Mouse (Mus musculus): Measurements from ENCODE around the gene Lhfpl5. TPM values are rescaled to one million over a fixed set of nuclear protein-coding genes. Genes with fewer than 3 reads are reported as not detected.
"Not testable (repeated sequence)": the region's sequence is repeated elsewhere in the genome, so short reads cannot be mapped to it uniquely, and the experiment has no call there.

Lhfpl5 gene
- total RNA-seq (2015) = not detected in 2 replicates
- not detected in 2 replicates for total RNA-seq (2017)

DNA sequence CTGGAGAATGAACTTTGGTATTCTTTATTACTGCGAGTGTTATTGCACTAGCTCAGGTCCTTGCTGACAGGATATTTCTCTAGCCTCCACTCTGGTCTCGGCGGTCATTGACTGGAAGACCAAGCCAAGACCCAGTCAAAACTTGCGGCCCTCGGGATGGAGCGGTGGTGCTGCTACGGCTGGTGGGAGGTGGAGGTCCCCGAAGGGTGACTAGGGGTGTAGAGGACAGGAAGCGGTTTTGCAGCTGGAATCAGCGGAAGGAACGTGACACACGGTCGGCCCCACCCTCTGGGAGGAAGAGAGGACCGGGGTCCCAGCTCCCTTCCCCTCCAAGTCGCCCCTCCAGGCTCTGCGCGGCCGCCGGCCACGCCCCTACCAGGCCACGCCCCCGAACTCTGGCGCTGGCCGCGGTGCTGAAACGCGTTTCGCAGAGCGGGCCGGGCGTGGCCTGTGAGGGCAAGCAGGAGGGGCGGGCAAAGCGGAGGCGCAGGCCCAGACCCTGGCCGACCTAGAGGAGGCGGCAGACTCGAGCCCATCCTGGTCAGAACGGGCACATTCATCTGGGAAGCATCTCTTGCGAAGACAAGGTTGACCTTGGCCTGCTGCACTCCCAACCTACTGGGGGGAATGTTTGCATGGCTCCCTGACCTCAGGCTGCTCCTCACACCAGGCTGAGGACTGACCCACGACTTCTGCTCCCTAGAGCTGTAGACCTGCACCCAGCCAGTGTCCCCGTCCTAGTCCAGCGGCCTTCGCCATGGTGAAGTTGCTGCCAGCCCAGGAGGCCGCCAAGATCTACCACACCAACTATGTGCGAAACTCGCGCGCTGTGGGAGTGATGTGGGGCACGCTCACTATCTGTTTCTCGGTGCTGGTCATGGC is at the start of gene Lhfpl5:
Lhfpl5 (plus strand) TSS at position 398 of the 882 bp plus-strand sequence.
- ATAC-seq (ENCODE audit: poor library complexity, severe bottlenecking) = peak; percentile 52; the same call in 1 of the 2 replicates

DNA sequence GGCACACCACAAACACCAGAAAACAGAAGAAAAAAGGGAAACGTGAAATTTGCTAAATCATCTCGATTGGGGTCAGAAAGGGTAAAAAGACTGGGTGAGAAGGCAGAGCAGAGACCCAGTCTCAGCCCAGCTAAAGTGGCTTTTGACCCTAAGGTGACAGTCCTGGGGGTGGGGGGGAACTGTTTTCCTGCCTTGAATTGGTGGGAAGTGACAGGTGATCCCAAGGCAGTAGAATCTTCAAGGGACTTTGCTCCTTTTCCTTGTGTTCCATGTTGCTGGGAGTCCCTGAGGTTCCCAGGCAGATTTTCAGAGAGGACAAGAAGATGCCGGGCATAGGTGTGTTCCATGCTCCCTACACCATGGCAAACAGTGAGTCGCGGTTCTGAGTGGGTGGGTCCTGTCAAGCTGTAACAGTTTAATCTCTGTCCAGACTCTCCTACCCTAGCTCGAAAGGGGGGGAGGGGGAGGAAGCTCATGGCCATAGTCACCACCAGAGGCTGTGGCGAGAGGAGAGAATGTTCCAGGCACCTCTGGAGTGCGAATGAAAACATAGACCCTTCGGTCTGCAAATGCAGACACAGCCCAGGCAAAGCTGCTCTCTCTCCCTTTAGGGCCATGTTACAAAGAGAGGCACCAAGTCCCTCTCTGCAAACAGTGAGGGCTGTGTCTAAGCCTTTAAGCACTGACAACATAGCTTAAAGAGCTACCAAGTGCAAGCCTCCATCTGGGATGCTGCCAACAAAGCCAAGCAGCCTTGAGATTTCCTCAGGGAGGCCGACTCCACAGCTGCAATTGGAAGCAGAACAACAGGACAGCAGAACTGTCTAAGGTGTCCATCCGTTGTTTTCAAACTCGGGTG is 48.0 kb upstream of the Lhfpl5 start:
- no peak for ATAC-seq (ENCODE audit: poor library complexity, severe bottlenecking)

DNA sequence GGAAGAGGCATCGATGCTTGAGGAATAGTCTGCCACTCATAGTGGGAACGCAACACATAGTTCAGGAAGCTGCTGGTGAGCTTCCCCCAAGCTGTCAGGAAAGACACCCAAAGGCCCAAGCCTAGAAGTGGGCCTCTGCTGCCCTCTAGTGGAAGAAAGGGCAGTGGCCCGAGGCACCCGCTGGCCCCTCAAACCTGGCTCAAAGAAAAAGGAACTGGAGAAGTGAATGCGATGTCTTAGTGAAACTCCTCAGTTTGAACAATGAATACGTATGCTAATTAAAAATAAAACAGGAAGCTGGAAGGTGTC is 47.4 kb upstream of the Lhfpl5 start:
- ATAC-seq (ENCODE audit: poor library complexity, severe bottlenecking) = peak; percentile 74

DNA sequence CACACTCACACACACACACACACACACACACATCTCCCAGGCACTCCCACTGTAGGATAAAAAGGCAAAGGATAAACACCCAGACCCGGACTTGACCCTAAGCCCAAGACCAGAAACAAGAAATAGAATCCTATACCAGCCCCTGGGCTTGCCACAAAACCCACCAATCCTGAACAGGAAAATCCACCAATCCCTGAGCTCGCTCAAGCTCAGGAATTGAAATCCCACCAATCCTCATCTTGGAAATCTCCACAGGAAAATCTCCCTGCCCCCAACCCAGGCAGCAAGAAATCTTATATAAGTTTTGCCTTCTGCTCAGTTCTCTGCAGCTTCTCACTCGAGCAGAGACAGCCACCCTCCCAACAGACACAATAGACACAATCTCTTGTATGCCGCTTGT is 46.3 kb upstream of the Lhfpl5 start:
- no peak for ATAC-seq (ENCODE audit: poor library complexity, severe bottlenecking)

DNA sequence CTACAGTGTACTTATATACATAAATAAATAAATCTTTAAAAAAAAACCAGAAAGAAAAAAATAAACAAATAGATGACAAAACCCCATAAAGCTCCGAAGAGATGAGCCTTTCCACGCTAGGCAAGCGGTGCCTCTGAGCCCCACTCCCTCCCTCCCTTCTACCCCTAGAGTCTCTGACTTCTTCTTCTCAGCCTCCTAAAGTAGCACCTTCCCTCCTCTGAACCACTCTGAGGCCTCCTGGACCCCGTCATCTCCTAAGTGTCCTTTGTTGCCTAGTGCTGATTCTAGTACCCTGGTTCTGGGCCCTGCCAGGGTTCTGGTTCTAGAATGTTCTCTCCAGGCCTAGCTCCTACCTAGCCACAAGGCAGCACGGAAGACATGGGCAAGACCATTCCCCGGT is 44.9 kb upstream of the Lhfpl5 start, which contains the start of gene Armc12:
Armc12 (plus strand) TSS at position 301 of the 400 bp plus-strand sequence.
- no peak for ATAC-seq (ENCODE audit: poor library complexity, severe bottlenecking)

DNA sequence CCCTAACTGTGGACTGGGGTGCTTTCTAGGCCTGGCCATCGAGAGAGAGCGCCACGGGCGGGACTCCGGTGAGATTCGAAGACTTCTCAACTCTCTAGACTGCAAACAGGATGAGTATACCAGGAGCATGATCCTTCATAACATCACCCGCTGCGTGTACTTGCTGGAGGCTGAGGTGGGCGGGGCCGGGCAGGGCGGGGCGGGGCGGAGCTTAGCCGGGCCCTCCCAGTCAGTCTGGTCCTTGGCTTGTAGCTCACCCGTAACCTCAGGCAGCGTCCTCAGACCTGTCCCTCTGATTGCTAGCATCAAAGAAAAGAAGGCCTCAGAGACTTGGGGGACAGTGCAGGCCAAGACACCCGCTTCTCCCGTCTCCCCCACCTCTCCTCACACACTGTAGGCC is 43.5 kb upstream of the Lhfpl5 start:
- ATAC-seq (ENCODE audit: poor library complexity, severe bottlenecking) = peak; percentile 59

DNA sequence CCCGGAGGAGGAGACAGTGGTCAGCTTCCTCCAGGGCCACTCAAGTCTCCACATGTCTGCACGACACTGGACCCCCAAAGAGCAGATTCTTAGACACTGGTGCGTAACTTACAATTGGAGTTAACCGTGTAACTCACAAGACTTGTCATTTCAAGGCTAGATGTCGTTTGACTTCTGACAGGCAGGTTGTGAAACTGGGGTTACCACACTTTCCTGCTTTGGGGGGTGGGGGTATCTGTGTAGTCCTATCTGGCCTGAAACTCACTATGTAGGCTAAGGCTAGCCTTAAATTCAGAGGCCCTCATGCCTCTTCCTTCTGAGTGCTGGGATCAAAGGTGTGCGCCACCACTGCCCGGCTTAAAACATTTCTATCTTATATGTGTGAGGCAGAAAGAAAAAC is 42.9 kb upstream of the Lhfpl5 start:
- peak; percentile 22; the same call in 1 of the 2 replicates for ATAC-seq (ENCODE audit: poor library complexity, severe bottlenecking)

DNA sequence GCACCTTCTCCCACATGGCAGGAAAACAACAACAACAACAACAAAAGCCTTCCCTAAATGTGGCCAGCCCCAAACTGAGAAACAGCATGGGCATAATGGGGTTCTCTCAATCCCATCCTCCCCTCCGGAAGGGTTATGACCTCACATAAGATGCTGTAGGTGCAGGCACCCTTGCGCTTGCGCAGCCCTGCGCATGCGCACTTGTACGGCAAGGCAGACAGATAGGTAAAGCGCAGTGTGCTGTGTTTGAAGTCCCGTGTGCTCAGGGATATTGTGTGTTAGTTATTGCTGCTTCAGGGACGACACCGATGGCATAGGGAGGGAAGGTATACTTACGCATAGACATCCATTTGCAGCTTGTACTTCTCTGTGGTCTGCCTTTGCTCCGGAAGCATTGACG is 42.1 kb upstream of the Lhfpl5 start:
- no peak for ATAC-seq (ENCODE audit: poor library complexity, severe bottlenecking)

DNA sequence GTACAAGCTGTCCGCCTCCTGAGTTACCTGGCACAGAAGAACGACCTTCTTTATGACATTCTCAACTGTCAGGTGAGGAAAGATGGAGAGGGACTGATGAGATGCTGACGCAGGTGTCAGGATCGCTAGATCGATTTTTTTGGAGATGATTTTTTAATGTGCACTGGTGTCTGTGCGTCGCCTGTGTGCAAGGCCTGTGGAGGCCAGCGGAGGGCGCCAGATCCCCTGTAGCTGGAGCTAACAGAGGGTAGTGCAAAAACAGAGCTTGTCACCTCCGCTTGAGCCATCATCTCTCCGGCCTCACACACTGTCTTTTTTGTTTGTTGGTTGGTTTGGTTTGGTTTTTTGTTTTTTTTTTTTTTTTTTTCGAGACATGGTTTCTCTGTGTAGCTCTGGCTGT is 37.6 kb upstream of the Lhfpl5 start:
- no peak for ATAC-seq (ENCODE audit: poor library complexity, severe bottlenecking)

DNA sequence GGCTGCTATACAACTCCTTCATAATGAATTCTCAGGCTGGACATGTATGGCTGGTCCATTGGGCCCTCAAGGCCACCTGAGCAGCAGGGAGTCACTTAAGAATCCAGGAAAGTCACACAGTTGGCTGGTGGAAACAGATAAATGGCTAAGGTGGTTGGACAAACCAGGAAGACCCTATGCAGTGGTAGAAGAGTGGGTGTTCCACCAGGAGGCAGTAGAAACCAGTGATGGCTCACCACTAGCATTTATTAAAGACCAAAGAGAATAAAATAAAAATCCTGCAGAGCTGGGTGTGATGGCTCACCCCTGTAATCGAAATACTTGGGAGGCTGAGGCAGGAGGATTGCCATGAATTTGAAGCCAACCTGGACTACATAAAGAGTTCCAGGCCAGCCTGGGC is 28.5 kb upstream of the Lhfpl5 start:
- no peak for ATAC-seq (ENCODE audit: poor library complexity, severe bottlenecking)

DNA sequence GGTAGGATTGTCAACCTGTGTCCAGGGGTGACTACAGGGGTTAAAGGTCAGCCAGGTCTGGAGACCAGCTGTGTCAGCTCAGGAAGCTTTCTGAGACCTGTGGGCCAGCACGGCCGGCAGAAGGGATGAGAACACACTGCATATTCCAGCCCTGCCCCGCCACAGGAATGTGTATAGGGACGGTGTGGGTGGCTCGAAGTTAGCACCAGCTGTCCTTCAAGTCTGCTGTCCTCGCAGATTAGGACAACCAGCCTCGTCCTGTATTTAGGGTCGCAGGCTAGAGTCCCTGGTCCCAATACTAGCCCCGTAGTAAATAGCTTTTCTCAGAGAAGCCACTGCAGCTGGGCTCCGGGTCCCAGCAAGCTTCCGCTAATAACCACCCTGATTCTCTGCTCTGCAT is 26.9 kb upstream of the Lhfpl5 start:
- ATAC-seq (ENCODE audit: poor library complexity, severe bottlenecking) = no peak

DNA sequence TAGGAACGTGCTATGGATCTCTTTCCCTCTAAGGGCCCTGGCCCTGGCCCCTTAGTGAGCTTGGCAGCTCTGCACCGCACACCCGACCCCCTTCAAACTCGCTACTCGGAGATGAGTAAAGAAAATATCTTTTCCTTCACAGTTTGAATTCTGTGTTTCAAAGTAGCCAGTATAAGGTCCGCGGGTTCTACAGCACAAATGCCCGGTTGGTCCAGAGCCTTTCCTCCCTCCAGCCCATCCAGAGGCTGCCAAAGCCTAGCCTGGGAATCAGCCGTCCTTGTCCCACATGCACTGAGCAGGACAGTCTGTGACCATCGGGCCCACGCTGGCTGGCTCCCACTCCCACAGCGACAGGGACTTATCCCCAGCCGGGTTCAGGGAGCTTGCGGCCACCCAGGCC is 26.3 kb upstream of the Lhfpl5 start, which contains the start of gene Clpsl2:
Clpsl2 (plus strand) TSS at position 301 of the 400 bp plus-strand sequence.
- no peak for ATAC-seq (ENCODE audit: poor library complexity, severe bottlenecking)

DNA sequence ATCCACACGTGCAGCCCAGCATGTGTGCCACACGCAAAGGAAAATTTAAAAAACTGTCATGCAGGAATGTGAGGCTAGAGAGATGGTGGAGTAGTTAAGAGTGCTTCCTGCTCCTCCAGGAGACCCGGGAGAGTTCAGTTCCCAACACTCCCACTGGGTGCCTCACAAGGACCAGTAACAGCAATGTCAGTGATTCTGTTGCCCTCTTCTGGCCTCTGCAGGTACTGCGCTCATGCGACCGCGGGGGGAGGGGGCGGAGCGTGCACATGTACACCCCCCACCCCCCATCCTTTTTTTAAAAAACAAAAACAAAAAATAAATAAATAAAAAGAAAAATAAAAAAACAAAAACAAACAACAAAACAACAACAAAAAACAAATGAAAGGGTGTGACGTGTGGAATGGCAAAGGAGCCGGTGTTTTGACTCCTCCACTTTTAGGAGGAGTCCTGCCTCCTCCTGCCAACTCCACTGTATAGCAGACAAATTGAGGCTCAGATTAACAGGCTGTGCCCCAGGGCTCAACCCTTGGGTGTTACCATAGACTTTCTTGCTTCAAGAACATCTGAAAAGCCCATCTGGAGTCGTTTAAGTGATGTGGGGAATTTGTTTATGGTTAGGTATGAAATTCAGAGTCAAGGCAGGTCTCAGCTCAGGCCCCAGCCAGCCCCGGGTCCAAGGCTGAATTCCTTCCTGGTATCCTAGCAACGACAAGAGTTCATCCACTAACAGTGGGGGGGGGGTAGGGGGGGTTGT is 22.2 kb upstream of the Lhfpl5 start:
- peak; percentile 87 for ATAC-seq (ENCODE audit: poor library complexity, severe bottlenecking)

DNA sequence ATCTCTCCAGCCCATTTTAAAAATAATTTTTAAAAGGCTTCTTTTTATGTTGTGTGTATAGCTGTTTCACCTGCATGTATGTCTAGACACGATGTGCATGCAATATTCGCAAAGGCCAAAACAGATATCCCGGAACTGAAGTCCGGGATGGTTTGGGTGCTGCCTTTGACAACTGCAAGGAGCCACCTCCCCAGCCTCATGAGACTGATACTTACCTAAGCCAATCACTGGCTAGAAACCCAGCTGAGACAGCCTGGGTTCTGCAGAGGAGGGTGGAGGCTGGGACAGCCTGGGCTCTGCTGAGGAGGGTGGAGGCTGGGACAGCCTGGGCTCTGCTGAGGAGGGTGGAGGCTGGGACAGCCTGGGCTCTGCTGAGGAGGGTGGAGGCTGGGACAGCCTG is 21.4 kb upstream of the Lhfpl5 start:
- ATAC-seq (ENCODE audit: poor library complexity, severe bottlenecking) = not testable (repeated sequence)

DNA sequence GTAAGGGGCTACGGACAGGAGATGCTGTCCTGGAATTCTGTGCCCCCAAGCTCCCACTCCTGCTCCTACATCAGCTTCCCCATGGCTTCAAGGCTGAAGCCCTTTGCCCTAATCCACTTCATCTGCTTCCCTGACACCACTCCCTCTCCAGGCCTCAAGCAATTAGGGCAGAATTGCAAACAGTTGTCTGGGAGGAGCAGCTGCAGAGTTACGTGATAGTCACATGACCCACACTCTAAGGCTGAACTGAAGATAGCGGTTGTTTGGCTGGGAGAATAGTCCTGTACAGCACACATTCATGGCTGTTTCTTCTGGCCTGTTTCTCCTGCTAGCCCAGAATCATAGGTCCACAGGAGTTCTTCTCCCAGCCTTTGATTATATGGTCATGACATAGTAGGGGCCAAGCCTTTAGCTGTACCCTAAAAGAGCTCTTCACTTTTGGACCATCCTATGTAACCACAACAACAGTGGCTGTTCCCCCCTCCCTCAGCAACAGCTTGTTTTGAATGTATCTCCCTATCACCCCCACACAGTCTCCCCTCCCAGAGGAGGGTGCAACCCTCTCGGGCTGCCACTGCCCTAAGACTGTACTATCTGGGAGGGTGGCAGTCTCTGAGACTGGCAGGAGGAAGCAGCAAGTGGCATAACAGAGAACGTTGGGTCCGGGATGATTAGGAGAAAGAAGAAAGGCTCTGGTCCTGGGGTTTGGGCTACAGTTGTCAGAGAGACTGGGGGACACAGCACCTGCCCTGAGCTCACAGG is 18.6 kb upstream of the Lhfpl5 start:
- ATAC-seq (ENCODE audit: poor library complexity, severe bottlenecking) = no peak

DNA sequence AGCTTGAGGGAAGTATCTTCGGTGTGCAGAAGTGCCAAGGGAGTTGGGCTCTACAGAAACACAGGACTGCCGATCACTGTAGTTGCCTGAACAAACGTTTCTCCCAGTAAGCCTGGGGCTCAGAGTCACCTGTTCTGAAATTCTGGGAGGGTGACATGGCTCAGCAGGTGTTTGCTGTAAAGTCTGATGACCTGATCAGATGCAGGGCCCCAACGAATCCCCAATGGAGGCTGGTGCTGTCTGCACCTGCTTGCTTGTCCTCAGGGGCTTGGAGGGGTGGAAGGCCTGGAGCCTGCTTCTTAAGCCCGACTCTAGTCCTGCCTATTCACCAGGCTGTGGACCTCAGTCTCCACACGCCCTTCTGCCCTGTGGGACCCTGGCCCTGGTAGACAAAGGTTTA is 17.7 kb upstream of the Lhfpl5 start:
- ATAC-seq (ENCODE audit: poor library complexity, severe bottlenecking) = no peak

DNA sequence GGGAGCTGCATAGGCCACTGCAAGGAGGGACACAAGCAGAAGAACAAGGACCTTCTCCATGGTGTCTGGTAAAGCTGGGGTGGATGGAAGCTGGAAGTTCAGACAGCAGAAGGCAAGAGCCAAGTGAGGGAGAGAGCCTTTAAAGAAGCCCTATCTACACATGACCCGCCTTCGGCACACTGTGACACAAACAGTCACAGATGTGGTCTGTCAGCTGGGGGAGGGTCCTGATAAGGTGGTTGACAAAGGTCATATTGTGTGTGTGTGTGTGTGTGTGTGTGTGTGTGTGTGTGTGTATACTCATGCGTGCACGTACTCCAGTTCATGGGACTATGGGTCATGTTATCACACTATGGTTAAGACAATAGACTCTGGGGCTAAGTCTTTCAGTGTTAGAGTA is 14.8 kb upstream of the Lhfpl5 start, which contains the start of gene Clps:
Clps (minus strand) TSS at position 169 of the 400 bp plus-strand sequence.
- no peak for ATAC-seq (ENCODE audit: poor library complexity, severe bottlenecking)

DNA sequence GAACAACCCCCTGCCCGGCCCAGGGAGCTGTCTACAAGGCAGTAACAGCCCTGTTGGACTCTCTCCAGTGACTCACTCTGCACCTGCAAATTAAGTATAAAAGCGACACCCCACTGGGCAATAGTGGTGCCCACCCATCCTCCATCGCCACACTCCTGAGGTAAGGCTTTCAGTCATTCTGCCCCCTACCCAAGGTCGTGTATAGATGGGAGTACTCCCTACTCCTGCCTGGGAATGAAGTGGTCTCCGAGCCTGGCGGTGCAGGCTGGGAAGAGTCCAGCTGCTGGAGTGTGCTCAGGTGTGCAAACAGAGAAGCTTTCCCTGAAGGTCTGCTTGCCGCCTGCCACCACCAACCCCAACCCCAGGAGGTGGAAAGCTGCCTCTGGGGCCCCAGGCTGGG is 13.8 kb upstream of the Lhfpl5 start:
- ATAC-seq (ENCODE audit: poor library complexity, severe bottlenecking) = no peak

DNA sequence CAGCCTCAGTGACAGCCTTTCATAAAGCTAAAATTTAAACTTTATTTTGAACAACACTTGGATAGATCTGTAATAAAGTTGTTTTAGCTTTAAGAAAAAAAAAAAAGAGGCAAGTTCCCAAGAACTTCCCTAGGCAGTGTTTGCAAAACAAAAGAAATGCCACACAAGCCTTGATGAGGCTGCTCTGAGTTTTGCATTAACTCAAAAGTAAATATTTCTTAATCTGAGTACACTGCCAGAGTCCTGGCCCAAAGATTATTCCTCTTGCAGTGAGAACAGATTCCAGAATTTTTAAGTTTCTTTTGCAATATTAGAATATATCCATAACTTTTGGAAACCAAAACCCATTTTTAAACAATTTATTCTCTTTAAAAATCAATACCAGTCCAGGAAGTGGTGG is 10.3 kb upstream of the Lhfpl5 start:
- no peak for ATAC-seq (ENCODE audit: poor library complexity, severe bottlenecking)

DNA sequence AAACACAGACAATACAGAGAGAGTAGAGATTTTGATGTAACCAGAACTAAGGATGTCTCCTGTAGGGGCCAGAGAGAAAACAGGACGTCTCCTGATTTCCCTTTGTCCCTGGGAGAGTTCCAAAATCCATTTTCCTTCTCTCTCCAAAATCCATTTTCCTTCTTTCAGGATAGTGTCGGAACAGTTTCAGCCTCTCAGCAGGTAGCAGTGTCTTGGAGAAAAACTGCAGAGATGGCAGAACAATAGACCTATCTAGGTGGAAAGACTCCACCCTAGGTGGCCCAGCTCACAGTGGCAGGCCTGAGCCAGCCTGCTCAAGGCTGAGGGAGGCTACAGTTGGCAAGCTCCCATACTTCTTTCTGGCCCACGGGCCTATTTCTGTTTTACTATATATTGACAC is 7.9 kb upstream of the Lhfpl5 start:
- no peak for ATAC-seq (ENCODE audit: poor library complexity, severe bottlenecking)
